Comparison of ENCODE assay signal across 11 mouse cellular contexts in the genomic region with DNA sequence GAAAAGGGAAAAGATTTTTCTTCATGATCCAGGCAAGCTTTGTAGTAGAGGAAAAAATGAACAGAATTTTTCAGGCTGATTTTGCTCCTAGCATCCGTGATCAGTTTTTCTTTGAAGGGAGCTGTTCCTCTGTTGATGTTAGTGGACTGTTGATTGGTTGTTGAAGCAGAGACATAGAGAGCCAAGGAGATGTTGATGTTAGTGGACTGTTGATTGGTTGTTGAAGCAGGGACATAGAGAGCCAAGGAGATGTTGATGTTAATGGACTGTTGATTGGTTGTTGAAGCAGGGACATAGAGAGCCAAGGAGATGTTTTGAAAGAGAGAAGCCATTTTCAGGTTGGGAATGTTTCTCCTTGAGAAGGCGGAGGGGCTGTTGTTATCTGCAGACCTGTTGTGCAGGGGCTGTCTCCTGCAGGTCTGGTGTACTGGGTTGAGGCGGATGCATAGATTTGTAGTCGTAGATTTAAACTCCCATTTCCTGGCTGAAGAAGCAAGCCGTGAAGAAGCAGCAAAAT. TPM values are rescaled to one million over a fixed set of nuclear protein-coding genes. Genes with fewer than 3 reads are reported as not detected.
A peak's percentile ranks its signal among the peaks of the same experiment; 100 is the strongest.
DNase-seq lines count a peak whose midpoint lies in the region; ATAC-seq and TF ChIP-seq lines count a peak whose summit lies in the region.
"Had no signal": no experiment of that assay in that cellular context is flagged by ENCODE, and none has a peak within 500 bp of the region (broad histone marks: within the 10 kb centered on the region; RNA-seq: fewer than 3 reads in every experiment).

No protein-coding gene starts in this region.

- H3K27me3 ChIP-seq in cerebellum, adult 2 months (ENCODE audit: control insufficient read depth, insufficient read depth, low read length) = no peaks in the 10 kb centered on the region
- no peaks in the 10 kb centered on the region for H3K27me3 ChIP-seq in heart, postnatal 0 days (ENCODE audit: control insufficient read depth, insufficient read depth, low read length)
- no peaks in the 10 kb centered on the region for H3K27me3 ChIP-seq in heart, embryonic 10.5 days (ENCODE audit: insufficient read depth, poor library complexity, severe bottlenecking)
- H3K27me3 ChIP-seq in midbrain, embryonic 14.5 days (ENCODE audit: control insufficient read depth, insufficient read depth, low read length) = no peaks in the 10 kb centered on the region
- H3K27me3 ChIP-seq in midbrain, embryonic 10.5 days (ENCODE audit: low read depth, poor library complexity, severe bottlenecking) = no peaks in the 10 kb centered on the region
- H3K27me3 ChIP-seq: embryonic facial prominence, embryonic 15.5 days; lung, embryonic 15.5 days had no signal

- H3K9me3 ChIP-seq in heart, postnatal 0 days (replicated peaks; ENCODE audit: control insufficient read depth, low read length) = no peaks in the 10 kb centered on the region
- no peaks in the 10 kb centered on the region for H3K9me3 ChIP-seq in heart, embryonic 10.5 days
- H3K9me3 ChIP-seq in midbrain, embryonic 14.5 days (ENCODE audit: control insufficient read depth, low read length) = no peaks in the 10 kb centered on the region
- H3K9me3 ChIP-seq in midbrain, embryonic 10.5 days (replicated peaks) = no peaks in the 10 kb centered on the region
- H3K9me3 ChIP-seq: embryonic facial prominence, embryonic 15.5 days; limb, embryonic 10.5 days; lung, embryonic 15.5 days had no signal

- TF ChIP-seq CTCF in cerebellum, adult 2 months (IDR thresholded peaks at IDR 0.05; ENCODE audit: borderline replicate concordance, insufficient read depth, low read depth, low read length) = no peak
- no peak for TF ChIP-seq CTCF in heart, postnatal 0 days (IDR thresholded peaks at IDR 0.05; ENCODE audit: low read depth)

- H3K4me3 ChIP-seq in cerebellum, adult 2 months (replicated peaks; ENCODE audit: insufficient read depth, low read depth, low read length) = peak overlapping the region; percentile 46
- no peak overlapping the region for H3K4me3 ChIP-seq in heart, postnatal 0 days (ENCODE audit: low read depth, low read length)
- no peak overlapping the region for H3K4me3 ChIP-seq in heart, embryonic 10.5 days
- no peak overlapping the region for H3K4me3 ChIP-seq in midbrain, embryonic 14.5 days (replicated peaks; ENCODE audit: low read depth, low read length)
- H3K4me3 ChIP-seq in midbrain, embryonic 10.5 days = no peak overlapping the region
- H3K4me3 ChIP-seq: embryonic facial prominence, embryonic 15.5 days; limb, embryonic 10.5 days; lung, embryonic 15.5 days had no signal

- peak overlapping the region; percentile 26 for H3K4me2 ChIP-seq in heart, postnatal 0 days (ENCODE audit: low read depth, low read length)
- H3K4me2 ChIP-seq in midbrain, embryonic 14.5 days (ENCODE audit: low read length) = no peak overlapping the region
- H3K4me2 ChIP-seq: embryonic facial prominence, embryonic 15.5 days; lung, embryonic 15.5 days had no signal

- TF ChIP-seq EP300 in heart, postnatal 0 days (IDR thresholded peaks at IDR 0.05; ENCODE audit: low read depth) = no peak

- no peak for TF ChIP-seq POLR2A in cerebellum, adult 2 months (IDR thresholded peaks at IDR 0.05; ENCODE audit: borderline replicate concordance, insufficient read depth, low read length)

- whole genome bisulfite sequencing in cerebellum, adult 2 months = 50% methylated on average over 5 of the region's 5 CpGs
- WGBS in heart, postnatal 0 days = 42% methylated on average over 5 of the region's 5 CpGs
- WGBS in heart, embryonic 10.5 days = 43% methylated on average over 5 of the region's 5 CpGs
- 74% methylated on average over 5 of the region's 5 CpGs for WGBS in midbrain, embryonic 14.5 days
- 87% methylated on average over 5 of the region's 5 CpGs for WGBS in midbrain, embryonic 10.5 days

- H3K9ac ChIP-seq in heart, postnatal 0 days (replicated peaks; ENCODE audit: low read depth, low read length) = 0 out of 2 replicates have a peak overlapping the region, but pooled peaks have one; percentile 15
- H3K9ac ChIP-seq in midbrain, embryonic 14.5 days (replicated peaks; ENCODE audit: low read length) = 0 out of 2 replicates have a peak overlapping the region, but pooled peaks have one; percentile 16
- H3K9ac ChIP-seq: embryonic facial prominence, embryonic 15.5 days; lung, embryonic 15.5 days had no signal

- peaks cover 29% of the 10 kb centered on the region for H3K4me1 ChIP-seq in cerebellum, adult 2 months (ENCODE audit: control insufficient read depth, insufficient read depth, low read length)
- peaks cover 73% of the 10 kb centered on the region for H3K4me1 ChIP-seq in heart, postnatal 0 days (ENCODE audit: control insufficient read depth, insufficient read depth)
- peaks cover 68% of the 10 kb centered on the region for H3K4me1 ChIP-seq in heart, embryonic 10.5 days
- H3K4me1 ChIP-seq in midbrain, embryonic 14.5 days (ENCODE audit: control insufficient read depth, insufficient read depth, low read length) = peaks cover 68% of the 10 kb centered on the region
- peaks cover 80% of the 10 kb centered on the region for H3K4me1 ChIP-seq in midbrain, embryonic 10.5 days

- no peak for ATAC-seq in heart, postnatal 0 days (ENCODE audit: insufficient read depth, low read depth)
- no peak for ATAC-seq in midbrain, embryonic 14.5 days (ENCODE audit: low FRiP score, low TSS enrichment)

- peak in 1 of 2 experiments; percentile 56 for DNase-seq in cerebellum, adult 2 months
- no peak for DNase-seq in cerebellum, adult 11 months
- no peak for DNase-seq in heart, postnatal 0 days (ENCODE audit: low spot score)
- DNase-seq in heart, embryonic 10.5 days (ENCODE audit: low spot score) = no peak
- DNase-seq in midbrain, embryonic 14.5 days = no peak
- DNase-seq in midbrain, embryonic 10.5 days (ENCODE audit: low spot score) = no peak
- no peak for DNase-seq in right cerebral cortex, postnatal 25 days
- DNase-seq in thymus, postnatal 25 days = no peak

- no peaks in the 10 kb centered on the region for H3K36me3 ChIP-seq in heart, postnatal 0 days (replicated peaks; ENCODE audit: control insufficient read depth, insufficient read depth, low read length)
- H3K36me3 ChIP-seq in heart, embryonic 10.5 days = peaks cover 7% of the 10 kb centered on the region
- no peaks in the 10 kb centered on the region for H3K36me3 ChIP-seq in midbrain, embryonic 14.5 days (ENCODE audit: control insufficient read depth, insufficient read depth, low read length)
- H3K36me3 ChIP-seq in midbrain, embryonic 10.5 days = peaks cover 14% of the 10 kb centered on the region; the same call in 1 of the 2 replicates
- H3K36me3 ChIP-seq: embryonic facial prominence, embryonic 15.5 days had no signal

- no peak overlapping the region for H3K27ac ChIP-seq in cerebellum, adult 2 months (ENCODE audit: insufficient read depth, low read length)
- H3K27ac ChIP-seq in heart, postnatal 0 days (ENCODE audit: low read depth) = 0 out of 2 replicates have a peak overlapping the region, but pooled peaks have one; percentile 21
- H3K27ac ChIP-seq in heart, embryonic 10.5 days = no peak overlapping the region
- H3K27ac ChIP-seq in midbrain, embryonic 14.5 days (replicated peaks; ENCODE audit: low read depth, low read length) = no peak overlapping the region
- no peak overlapping the region for H3K27ac ChIP-seq in midbrain, embryonic 10.5 days (replicated peaks)
- H3K27ac ChIP-seq: embryonic facial prominence, embryonic 15.5 days; limb, embryonic 10.5 days; lung, embryonic 15.5 days had no signal

RNA-seq across cellular contexts. Expression of a gene that starts 5.5 kb away (rescaled TPM):
- 56.2 and 57.2 TPM in 2 replicates for polyA plus RNA-seq in cerebellum, adult 2 months (2012; rRNA removed)
- 24.6 and 27.0 TPM in 2 replicates for total RNA-seq in heart, postnatal 0 days (2014; rRNA removed; ENCODE audit: low replicate concordance)
- 11.9 and 12.7 TPM in 2 replicates for polyA plus RNA-seq in heart, postnatal 0 days (2015; fragmentation: Nextera tagmentation; extraction: Ambion mirVana)
- 14.6 and 18.9 TPM in 2 replicates for polyA plus RNA-seq in heart, embryonic 10.5 days (2016; fragmentation: Nextera tagmentation; extraction: Ambion mirVana)
- polyA plus RNA-seq in midbrain, embryonic 14.5 days (2014; fragmentation: Nextera tagmentation; extraction: Ambion mirVana) = 52.7 and 86.7 TPM in 2 replicates
- 20.9 and 27.5 TPM in 2 replicates for polyA plus RNA-seq in midbrain, embryonic 10.5 days (2016; fragmentation: Nextera tagmentation; extraction: Ambion mirVana)
